Mouse (Mus musculus): Measurements from ENCODE around the gene Cdh5. TPM values are rescaled to one million over a fixed set of nuclear protein-coding genes. Genes with fewer than 3 reads are reported as not detected.
A peak's percentile ranks its signal among the peaks of the same experiment; 100 is the strongest.

Cdh5 gene
- polyA plus RNA-seq, 1 experiment from 2014 or later: 10.2 TPM

DNA sequence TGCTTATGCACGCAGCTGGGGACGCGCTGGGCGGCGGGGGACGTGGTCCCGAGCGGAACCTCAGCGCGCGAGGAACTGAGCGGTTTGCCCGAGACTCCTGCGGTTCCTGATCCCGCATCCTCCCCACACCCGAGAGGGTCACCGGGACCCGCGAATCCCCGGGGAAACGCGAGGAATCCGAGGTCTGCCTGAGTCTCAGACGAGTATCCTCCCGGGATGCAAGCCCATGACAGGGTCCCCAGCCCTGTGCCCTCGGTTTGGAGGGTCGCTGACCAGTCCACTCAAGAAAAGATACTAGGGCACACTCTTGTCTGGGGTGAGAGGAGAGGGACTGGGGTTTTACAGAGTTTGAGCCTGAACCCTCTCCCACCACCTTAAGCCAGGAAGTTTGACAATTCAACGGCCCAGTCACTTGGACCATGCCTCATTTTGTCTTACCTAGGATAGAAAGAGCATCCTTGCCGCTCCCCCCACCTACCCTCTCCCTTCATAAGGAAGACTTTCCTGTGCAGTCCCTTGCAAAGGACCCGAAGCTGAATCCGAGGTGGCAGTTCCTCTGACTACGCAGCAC, 69.7 kb downstream of the Cdh5 start:
- H3K36me3 ChIP-seq (ENCODE audit: control insufficient read depth, insufficient read depth): no peaks in the 10 kb centered on the region
- ATAC-seq (ENCODE audit: low read depth): no peak
- H3K4me1 ChIP-seq (ENCODE audit: control insufficient read depth, low read depth, low read length): no peaks in the 10 kb centered on the region; the same call in 1 of the 2 replicates
- H3K9me3 ChIP-seq (replicated peaks; ENCODE audit: control insufficient read depth, low read length): no peaks in the 10 kb centered on the region
- peaks cover 43% of the 10 kb centered on the region for H3K27me3 ChIP-seq (ENCODE audit: control insufficient read depth, insufficient read depth, low read depth, low read length)
- no peak overlapping the region for H3K27ac ChIP-seq (ENCODE audit: low read length)
- H3K4me3 ChIP-seq (ENCODE audit: low read depth, low read length): peak overlapping the region; percentile 50
- WGBS (ENCODE audit: insufficient replicate concordance): 5% methylated on average over 32 of the region's 32 CpGs
- no peak overlapping the region for H3K9ac ChIP-seq (ENCODE audit: low read depth, low read length)
- peak overlapping the region; percentile 63 for H3K4me2 ChIP-seq (ENCODE audit: low read depth, low read length)

DNA sequence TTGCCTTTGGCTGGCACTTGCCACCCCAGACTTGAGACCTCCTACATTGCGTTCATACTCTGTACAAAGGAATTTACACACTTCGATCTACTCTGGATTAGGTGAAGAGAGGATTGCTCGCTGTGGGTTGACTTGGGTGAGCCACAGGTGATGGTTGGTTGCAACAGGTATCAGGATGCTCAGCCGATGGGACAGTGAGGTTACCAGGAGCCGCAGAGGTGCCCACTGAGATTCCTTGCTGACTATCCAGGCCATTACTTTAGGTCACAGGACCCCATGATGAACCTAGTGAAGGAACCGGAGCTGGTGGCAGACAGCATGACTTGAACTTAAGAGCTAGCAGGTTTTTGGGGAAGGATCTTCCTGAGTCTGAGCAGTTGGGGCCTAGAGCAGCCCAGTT, 71.0 kb downstream of the Cdh5 start:
- ATAC-seq (ENCODE audit: low read depth): no peak
- Histone ChIP-seq H3K36me3 (ENCODE audit: control insufficient read depth, insufficient read depth) (no peaks in the 10 kb centered on the region), H3K4me2 (ENCODE audit: low read depth, low read length) (no peak overlapping the region), H3K27me3 (ENCODE audit: control insufficient read depth, insufficient read depth, low read depth, low read length) (peaks cover 43% of the 10 kb centered on the region), H3K27ac (ENCODE audit: low read length) (no peak overlapping the region), H3K9me3 (replicated peaks; ENCODE audit: control insufficient read depth, low read length) (no peaks in the 10 kb centered on the region), H3K4me3 (ENCODE audit: low read depth, low read length) (no peak overlapping the region), H3K9ac (ENCODE audit: low read depth, low read length) (no peak overlapping the region), H3K4me1 (ENCODE audit: control insufficient read depth, low read depth, low read length) (no peaks in the 10 kb centered on the region; the same call in 1 of the 2 replicates)
- 71% methylated on average over 6 of the region's 6 CpGs for WGBS (ENCODE audit: insufficient replicate concordance)

DNA sequence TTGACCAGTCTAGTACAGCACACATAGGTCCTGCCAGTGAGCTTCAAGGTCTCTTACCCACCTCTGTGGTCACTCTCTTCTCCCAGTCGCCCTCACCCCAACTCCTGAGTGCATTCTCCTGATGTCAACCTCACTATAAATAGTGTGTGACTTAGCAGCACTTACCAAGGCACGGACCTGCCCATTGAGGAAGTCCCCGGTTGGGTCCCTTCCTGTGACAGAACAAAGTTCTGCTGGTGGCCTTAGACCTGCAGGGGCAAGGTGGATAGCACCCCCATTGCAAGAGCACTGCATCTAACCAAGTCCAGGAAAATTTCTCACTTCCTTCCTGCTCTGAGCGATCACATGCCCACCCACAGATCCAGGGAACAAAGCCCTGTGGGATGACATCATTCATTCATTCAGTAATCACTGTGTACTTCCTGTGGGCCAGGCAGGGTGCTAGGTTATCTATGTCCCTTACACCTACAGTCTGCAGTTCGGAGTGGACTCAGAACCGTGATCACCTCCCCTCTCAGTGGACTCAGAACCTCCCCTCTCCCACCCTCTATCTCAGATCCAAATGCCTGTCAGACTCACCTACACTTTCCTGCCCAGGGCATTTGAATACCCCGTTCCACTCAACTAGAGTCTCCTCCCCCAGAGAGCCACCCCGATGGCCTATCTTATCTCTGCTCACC, 74.6 kb downstream of the Cdh5 start:
- Histone ChIP-seq H3K9ac (ENCODE audit: low read depth, low read length) (no peak overlapping the region), H3K27me3 (ENCODE audit: control insufficient read depth, insufficient read depth, low read depth, low read length) (peaks cover 26% of the 10 kb centered on the region), H3K4me3 (ENCODE audit: low read depth, low read length) (no peak overlapping the region), H3K4me2 (ENCODE audit: low read depth, low read length) (no peak overlapping the region), H3K27ac (ENCODE audit: low read length) (no peak overlapping the region), H3K4me1 (ENCODE audit: control insufficient read depth, low read depth, low read length) (no peaks in the 10 kb centered on the region; the same call in 1 of the 2 replicates), H3K9me3 (replicated peaks; ENCODE audit: control insufficient read depth, low read length) (no peaks in the 10 kb centered on the region), H3K36me3 (ENCODE audit: control insufficient read depth, insufficient read depth) (no peaks in the 10 kb centered on the region)
- WGBS (ENCODE audit: insufficient replicate concordance): 18% methylated on average over 8 of the region's 8 CpGs
- no peak for ATAC-seq (ENCODE audit: low read depth)

DNA sequence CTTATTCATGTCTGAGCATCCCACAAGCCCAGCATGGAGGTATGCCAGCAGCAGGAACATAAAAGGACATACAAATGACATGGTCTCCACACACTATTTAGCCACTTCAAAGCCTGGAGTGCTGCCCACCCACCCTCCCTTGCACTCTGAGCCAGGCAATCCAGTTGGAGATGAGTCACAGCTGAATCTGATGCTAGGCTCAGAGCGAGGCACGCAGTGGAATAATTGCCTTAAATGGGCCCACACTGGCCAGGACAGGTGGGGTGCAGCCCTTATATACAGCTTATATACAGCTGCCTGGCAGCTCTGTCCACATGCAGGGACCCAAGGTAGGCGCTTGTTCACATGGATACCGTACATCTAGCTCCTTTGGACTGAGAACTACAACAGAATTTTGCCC, 75.6 kb downstream of the Cdh5 start:
- H3K9ac ChIP-seq (ENCODE audit: low read depth, low read length): no peak overlapping the region
- H3K27me3 ChIP-seq (ENCODE audit: control insufficient read depth, insufficient read depth, low read depth, low read length): peaks cover 15% of the 10 kb centered on the region
- no peaks in the 10 kb centered on the region for H3K4me1 ChIP-seq (ENCODE audit: control insufficient read depth, low read depth, low read length)
- ATAC-seq (ENCODE audit: low read depth): no peak
- no peak overlapping the region for H3K4me2 ChIP-seq (ENCODE audit: low read depth, low read length)
- H3K27ac ChIP-seq (ENCODE audit: low read length): no peak overlapping the region
- H3K4me3 ChIP-seq (ENCODE audit: low read depth, low read length): no peak overlapping the region
- 70% methylated on average over 4 of the region's 4 CpGs for WGBS (ENCODE audit: insufficient replicate concordance)
- no peaks in the 10 kb centered on the region for H3K36me3 ChIP-seq (ENCODE audit: control insufficient read depth, insufficient read depth)
- H3K9me3 ChIP-seq (replicated peaks; ENCODE audit: control insufficient read depth, low read length): no peaks in the 10 kb centered on the region

DNA sequence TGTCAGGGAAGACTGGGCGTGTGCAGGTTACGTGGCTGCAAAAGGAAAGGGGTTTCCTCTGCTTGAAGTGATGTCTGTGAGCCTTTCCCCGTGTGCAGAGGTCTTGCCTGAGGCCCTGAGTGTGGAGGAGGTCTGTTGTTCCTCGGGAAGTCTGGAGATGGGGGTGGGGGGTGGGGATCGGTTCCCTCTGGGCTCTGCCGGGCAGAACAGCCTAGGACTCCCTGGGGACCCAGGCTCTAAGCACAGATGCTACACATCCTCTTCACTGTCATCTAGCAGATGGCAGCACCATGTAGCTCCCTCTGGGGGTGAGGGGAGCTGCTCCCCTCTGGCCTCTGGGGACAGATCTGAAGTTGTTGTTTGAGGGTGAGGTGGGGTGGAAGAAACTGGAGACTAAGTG, 83.5 kb downstream of the Cdh5 start:
- Histone ChIP-seq H3K4me1 (ENCODE audit: control insufficient read depth, low read depth, low read length) (no peaks in the 10 kb centered on the region), H3K4me2 (ENCODE audit: low read depth, low read length) (no peak overlapping the region), H3K9ac (ENCODE audit: low read depth, low read length) (no peak overlapping the region), H3K27ac (ENCODE audit: low read length) (no peak overlapping the region), H3K36me3 (ENCODE audit: control insufficient read depth, insufficient read depth) (no peaks in the 10 kb centered on the region), H3K27me3 (ENCODE audit: control insufficient read depth, insufficient read depth, low read depth, low read length) (no peaks in the 10 kb centered on the region), H3K4me3 (ENCODE audit: low read depth, low read length) (no peak overlapping the region), H3K9me3 (replicated peaks; ENCODE audit: control insufficient read depth, low read length) (no peaks in the 10 kb centered on the region)
- ATAC-seq (ENCODE audit: low read depth): no peak
- 26% methylated on average over 6 of the region's 6 CpGs for WGBS (ENCODE audit: insufficient replicate concordance)

DNA sequence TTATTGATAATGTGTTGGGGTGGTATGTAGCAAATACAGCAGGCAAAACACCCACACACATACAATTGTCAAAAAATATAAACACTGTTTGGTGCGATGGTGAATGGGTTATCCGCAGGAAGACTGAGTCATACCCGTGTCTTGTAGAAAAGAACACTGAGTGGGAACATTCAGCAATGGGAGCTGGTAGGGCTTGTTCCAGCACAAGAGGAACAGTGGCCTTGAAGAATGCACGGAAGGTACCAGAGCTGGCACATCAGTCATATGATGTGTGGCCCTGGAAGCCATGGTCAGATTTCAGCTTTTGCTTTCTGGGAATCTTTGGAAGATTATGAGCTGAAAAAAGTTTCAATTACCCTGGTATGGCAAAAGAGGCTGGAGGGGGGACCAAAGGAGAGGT, 85.4 kb downstream of the Cdh5 start:
- no peaks in the 10 kb centered on the region for H3K4me1 ChIP-seq (ENCODE audit: control insufficient read depth, low read depth, low read length)
- H3K9ac ChIP-seq (ENCODE audit: low read depth, low read length): no peak overlapping the region
- no peaks in the 10 kb centered on the region for H3K9me3 ChIP-seq (replicated peaks; ENCODE audit: control insufficient read depth, low read length)
- WGBS (ENCODE audit: insufficient replicate concordance): 59% methylated on average over 4 of the region's 4 CpGs
- no peaks in the 10 kb centered on the region for H3K27me3 ChIP-seq (ENCODE audit: control insufficient read depth, insufficient read depth, low read depth, low read length)
- H3K4me3 ChIP-seq (ENCODE audit: low read depth, low read length): no peak overlapping the region
- no peak overlapping the region for H3K27ac ChIP-seq (ENCODE audit: low read length)
- H3K4me2 ChIP-seq (ENCODE audit: low read depth, low read length): no peak overlapping the region
- H3K36me3 ChIP-seq (ENCODE audit: control insufficient read depth, insufficient read depth): no peaks in the 10 kb centered on the region
- no peak for ATAC-seq (ENCODE audit: low read depth)

DNA sequence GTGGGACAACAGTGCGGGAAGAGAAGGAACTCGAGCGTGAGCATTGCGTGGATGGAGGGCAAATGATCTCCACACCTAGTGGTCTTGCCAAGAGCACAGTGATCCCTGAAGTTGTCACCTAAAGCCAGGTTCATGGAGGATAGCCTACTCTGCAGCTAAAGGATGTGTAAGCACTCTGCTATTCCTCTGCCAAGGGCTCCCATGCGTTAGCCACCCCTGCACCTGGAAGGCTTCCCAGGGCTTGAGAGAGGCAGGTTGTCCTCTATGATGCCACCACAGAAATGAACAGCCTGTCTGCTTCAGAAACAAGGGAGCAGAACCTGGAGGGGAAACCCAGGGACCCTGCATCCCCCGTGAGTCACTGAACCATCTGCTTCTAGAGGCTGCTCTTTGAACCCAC, 86.2 kb downstream of the Cdh5 start:
- no peak for ATAC-seq (ENCODE audit: low read depth)
- Histone ChIP-seq H3K9me3 (replicated peaks; ENCODE audit: control insufficient read depth, low read length) (no peaks in the 10 kb centered on the region), H3K27me3 (ENCODE audit: control insufficient read depth, insufficient read depth, low read depth, low read length) (no peaks in the 10 kb centered on the region), H3K36me3 (ENCODE audit: control insufficient read depth, insufficient read depth) (no peaks in the 10 kb centered on the region), H3K4me1 (ENCODE audit: control insufficient read depth, low read depth, low read length) (no peaks in the 10 kb centered on the region), H3K9ac (ENCODE audit: low read depth, low read length) (no peak overlapping the region), H3K4me3 (ENCODE audit: low read depth, low read length) (no peak overlapping the region), H3K27ac (ENCODE audit: low read length) (no peak overlapping the region), H3K4me2 (ENCODE audit: low read depth, low read length) (no peak overlapping the region)
- WGBS (ENCODE audit: insufficient replicate concordance): 71% methylated on average over 6 of the region's 6 CpGs

DNA sequence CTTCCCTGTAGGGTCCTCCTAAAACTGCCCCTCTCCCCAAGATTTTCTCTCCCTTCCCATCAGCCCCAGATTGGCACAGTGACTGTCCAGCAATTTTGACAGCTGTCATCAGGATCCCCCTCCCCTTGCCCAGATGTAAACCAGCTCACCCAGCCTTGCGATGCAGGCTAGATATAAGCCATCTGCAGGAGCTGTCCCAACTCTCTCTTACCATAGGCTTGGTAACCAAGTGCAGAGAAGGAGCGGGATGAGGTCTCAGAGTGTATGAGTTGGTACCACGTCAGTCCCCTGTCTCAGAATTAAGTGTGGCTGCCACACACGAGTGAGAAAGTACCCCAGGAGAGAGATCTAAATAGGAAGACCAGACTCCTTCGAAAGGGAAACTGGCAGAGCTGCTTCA, 87.0 kb downstream of the Cdh5 start:
- Histone ChIP-seq H3K9me3 (replicated peaks; ENCODE audit: control insufficient read depth, low read length) (no peaks in the 10 kb centered on the region), H3K4me2 (ENCODE audit: low read depth, low read length) (no peak overlapping the region), H3K4me1 (ENCODE audit: control insufficient read depth, low read depth, low read length) (no peaks in the 10 kb centered on the region), H3K36me3 (ENCODE audit: control insufficient read depth, insufficient read depth) (no peaks in the 10 kb centered on the region), H3K27me3 (ENCODE audit: control insufficient read depth, insufficient read depth, low read depth, low read length) (no peaks in the 10 kb centered on the region), H3K27ac (ENCODE audit: low read length) (no peak overlapping the region), H3K9ac (ENCODE audit: low read depth, low read length) (no peak overlapping the region), H3K4me3 (ENCODE audit: low read depth, low read length) (no peak overlapping the region)
- ATAC-seq (ENCODE audit: low read depth): no peak
- 44% methylated on average over 5 of the region's 5 CpGs for WGBS (ENCODE audit: insufficient replicate concordance)

DNA sequence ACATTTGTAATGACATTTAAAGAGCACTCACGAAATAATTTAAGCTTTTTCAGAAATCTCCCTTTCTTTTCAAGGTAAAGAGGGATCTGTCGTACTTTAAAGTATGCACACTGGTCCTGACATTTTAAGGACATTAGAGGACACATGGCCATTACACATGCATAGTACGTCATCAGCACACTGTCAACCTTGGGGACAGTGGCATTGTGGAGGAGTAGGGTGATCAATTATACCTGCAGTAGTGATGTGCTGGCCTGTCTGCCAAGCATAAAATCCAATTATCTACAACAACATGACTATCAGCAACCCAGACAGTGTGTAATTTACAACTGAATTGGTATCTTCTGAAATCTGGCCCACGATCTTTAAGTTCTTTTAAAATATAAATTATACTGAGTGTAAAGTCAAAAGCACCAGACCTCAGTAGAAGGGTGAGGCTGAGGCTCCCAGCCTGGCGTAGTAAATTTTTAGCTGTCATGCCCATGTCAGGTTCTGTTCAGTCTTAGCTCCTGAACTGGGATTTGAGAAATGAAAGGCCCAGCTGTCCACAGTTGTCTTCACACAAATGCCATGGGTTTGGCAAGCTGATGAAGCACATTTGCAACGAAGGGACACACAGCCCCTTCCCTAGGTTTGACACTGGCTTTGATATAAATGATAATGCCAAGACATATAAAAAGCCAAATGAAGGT, 89.5 kb downstream of the Cdh5 start:
- 57% methylated on average over 6 of the region's 6 CpGs for WGBS (ENCODE audit: insufficient replicate concordance)
- Histone ChIP-seq H3K9me3 (replicated peaks; ENCODE audit: control insufficient read depth, low read length) (no peaks in the 10 kb centered on the region), H3K27me3 (ENCODE audit: control insufficient read depth, insufficient read depth, low read depth, low read length) (no peaks in the 10 kb centered on the region), H3K9ac (ENCODE audit: low read depth, low read length) (no peak overlapping the region), H3K4me3 (ENCODE audit: low read depth, low read length) (no peak overlapping the region), H3K4me1 (ENCODE audit: control insufficient read depth, low read depth, low read length) (no peaks in the 10 kb centered on the region), H3K36me3 (ENCODE audit: control insufficient read depth, insufficient read depth) (no peaks in the 10 kb centered on the region), H3K27ac (ENCODE audit: low read length) (no peak overlapping the region), H3K4me2 (ENCODE audit: low read depth, low read length) (no peak overlapping the region)
- ATAC-seq (ENCODE audit: low read depth): no peak
